Mouse (Mus musculus): ENCODE results near the gene Odf3l2. TPM values are rescaled to one million over a fixed set of nuclear protein-coding genes. Genes with fewer than 3 reads are reported as not detected.

Gene Odf3l2
- polyA plus RNA-seq, 1 experiment from 2014 or later = not detected

- TF ChIP-seq EP300 (IDR thresholded peaks at IDR 0.05) = no peak
- TF ChIP-seq CTCF (IDR thresholded peaks at IDR 0.05) = peak; percentile 66
- 2% methylated on average over 10 of the region's 10 CpGs for WGBS
These were observed 37.5 kb upstream of the Odf3l2 start for GRCm38 (mm10) chr10:79682916-79683582.

GRCm38 (mm10) chr10:79682551-79682915, 37.0 kb upstream of the Odf3l2 start:
- Histone ChIP-seq H3K27me3 (replicated peaks; ENCODE audit: insufficient read depth, low read length) (no peaks in the 10 kb centered on the region), H3K9ac (replicated peaks; ENCODE audit: low read depth) (peak overlapping the region; percentile 83), H3K36me3 (ENCODE audit: insufficient read depth, low read length) (peaks cover 28% of the 10 kb centered on the region), H3K4me2 (replicated peaks; ENCODE audit: low read depth, low read length) (peak overlapping the region; percentile 92), H3K4me1 (ENCODE audit: insufficient read depth, low read depth, low read length) (peaks cover 14% of the 10 kb centered on the region; the same call in 1 of the 2 replicates), H3K27ac (ENCODE audit: low read length) (peak overlapping the region; percentile 81), H3K9me3 (ENCODE audit: low read length) (no peaks in the 10 kb centered on the region), H3K4me3 (ENCODE audit: low read depth, low read length) (peak overlapping the region; percentile 79)
- peak; percentile 63 for DNase-seq (ENCODE audit: low spot score)
- WGBS = 0% methylated on average over 8 of the region's 10 CpGs
- no peak for ATAC-seq
- TF ChIP-seq EP300 (IDR thresholded peaks at IDR 0.05) (no peak), CTCF (IDR thresholded peaks at IDR 0.05) (no peak)

More at GRCm38 (mm10) chr10:79682916-79683582, 37.5 kb upstream of the Odf3l2 start:
- Histone ChIP-seq H3K4me1 (ENCODE audit: insufficient read depth, low read depth, low read length) (peaks cover 14% of the 10 kb centered on the region; the same call in 1 of the 2 replicates), H3K9ac (replicated peaks; ENCODE audit: low read depth) (peak overlapping the region; percentile 83), H3K4me3 (ENCODE audit: low read depth, low read length) (peak overlapping the region; percentile 79), H3K4me2 (replicated peaks; ENCODE audit: low read depth, low read length) (peak overlapping the region; percentile 92), H3K9me3 (ENCODE audit: low read length) (no peaks in the 10 kb centered on the region), H3K36me3 (ENCODE audit: insufficient read depth, low read length) (peaks cover 30% of the 10 kb centered on the region), H3K27ac (ENCODE audit: low read length) (peak overlapping the region; percentile 81), H3K27me3 (replicated peaks; ENCODE audit: insufficient read depth, low read length) (no peaks in the 10 kb centered on the region)
- no peak for ATAC-seq
- DNase-seq (ENCODE audit: low spot score) = peak; percentile 69

- under 1% methylated on average over 51 of the region's 84 CpGs for WGBS
These were observed 36.2 kb upstream of the Odf3l2 start, which contains the start of gene Cdc34 for GRCm38 (mm10) chr10:79681591-79682245. Gene Cdc34, plus strand, starts transcription at chr10:79682195.

GRCm38 (mm10) chr10:79680606-79681495, 35.3 kb upstream of the Odf3l2 start:
- H3K4me3 ChIP-seq (ENCODE audit: low read depth, low read length) = peak overlapping the region; percentile 79
- H3K4me2 ChIP-seq (replicated peaks; ENCODE audit: low read depth, low read length) = peak overlapping the region; percentile 92
- H3K9me3 ChIP-seq (ENCODE audit: low read length) = no peaks in the 10 kb centered on the region
- H3K9ac ChIP-seq (replicated peaks; ENCODE audit: low read depth) = no peak overlapping the region
- H3K4me1 ChIP-seq (ENCODE audit: insufficient read depth, low read depth, low read length) = peaks cover 14% of the 10 kb centered on the region; the same call in 1 of the 2 replicates
- H3K36me3 ChIP-seq (ENCODE audit: insufficient read depth, low read length) = peaks cover 11% of the 10 kb centered on the region; the same call in 1 of the 2 replicates
- TF ChIP-seq CTCF (IDR thresholded peaks at IDR 0.05) (no peak), EP300 (IDR thresholded peaks at IDR 0.05) (no peak)
- ATAC-seq (peak; percentile 2), DNase-seq (ENCODE audit: low spot score) (peak; percentile 65)
- no peaks in the 10 kb centered on the region for H3K27me3 ChIP-seq (replicated peaks; ENCODE audit: insufficient read depth, low read length)
- H3K27ac ChIP-seq (ENCODE audit: low read length) = peak overlapping the region; percentile 80
- 27% methylated on average over 11 of the region's 11 CpGs for WGBS

More at GRCm38 (mm10) chr10:79681591-79682245, 36.2 kb upstream of the Odf3l2 start, which contains the start of gene Cdc34:
- ATAC-seq = peak; percentile 96
- TF ChIP-seq CTCF (IDR thresholded peaks at IDR 0.05) (peak; percentile 58), EP300 (IDR thresholded peaks at IDR 0.05) (no peak)
- DNase-seq (ENCODE audit: low spot score) = peak; percentile 99
- peak within 1 kb of the TSS; percentile 81 for H3K27ac ChIP-seq (ENCODE audit: low read length)
- H3K9ac ChIP-seq (replicated peaks; ENCODE audit: low read depth) = peak within 1 kb of the TSS; percentile 83
- no peaks in the 10 kb centered on the region for H3K27me3 ChIP-seq (replicated peaks; ENCODE audit: insufficient read depth, low read length)
- H3K4me1 ChIP-seq (ENCODE audit: insufficient read depth, low read depth, low read length) = peaks cover 14% of the 10 kb centered on the region; the same call in 1 of the 2 replicates
- peaks cover 20% of the 10 kb centered on the region; the same call in 1 of the 2 replicates for H3K36me3 ChIP-seq (ENCODE audit: insufficient read depth, low read length)
- H3K4me2 ChIP-seq (replicated peaks; ENCODE audit: low read depth, low read length) = peak within 1 kb of the TSS; percentile 92
- H3K4me3 ChIP-seq (ENCODE audit: low read depth, low read length) = peak within 1 kb of the TSS; percentile 79
- H3K9me3 ChIP-seq (ENCODE audit: low read length) = no peaks in the 10 kb centered on the region

- DNase-seq (ENCODE audit: low spot score) (no peak), ATAC-seq (peak; percentile 16; the same call in 1 of the 2 replicates)
- Histone ChIP-seq H3K4me2 (replicated peaks; ENCODE audit: low read depth, low read length) (no peak overlapping the region), H3K4me3 (ENCODE audit: low read depth, low read length) (no peak overlapping the region), H3K27me3 (replicated peaks; ENCODE audit: insufficient read depth, low read length) (no peaks in the 10 kb centered on the region), H3K36me3 (ENCODE audit: insufficient read depth, low read length) (no peaks in the 10 kb centered on the region), H3K27ac (ENCODE audit: low read length) (no peak overlapping the region), H3K9ac (replicated peaks; ENCODE audit: low read depth) (no peak overlapping the region), H3K4me1 (ENCODE audit: insufficient read depth, low read depth, low read length) (peaks cover 2% of the 10 kb centered on the region; the same call in 1 of the 2 replicates), H3K9me3 (ENCODE audit: low read length) (no peaks in the 10 kb centered on the region)
- 54% methylated on average over 39 of the region's 44 CpGs for whole genome bisulfite sequencing
- peak; percentile 9; the same call in 1 of the 2 replicates for TF ChIP-seq CTCF (IDR thresholded peaks at IDR 0.05)
- no peak for TF ChIP-seq EP300 (IDR thresholded peaks at IDR 0.05)
These were observed 30.0 kb upstream of the Odf3l2 start for GRCm38 (mm10) chr10:79675346-79676035.

Data from lung, postnatal 0 days (tissue).